Mouse (Mus musculus) embryonic fibroblast, embryonic 13.5 days (primary cell): ENCODE data around the gene Gm30191.
"Not testable (repeated sequence)": the region's sequence is repeated elsewhere in the genome, so short reads cannot be mapped to it uniquely, and the experiment has no call there.

ENCODE experiments used
- CTCF ChIP-seq: IDR thresholded peaks from 2 replicates; pipeline ENCODE4 v1.5.1; 2011; ENCODE audit warnings: mild to moderate bottlenecking, control low read depth, low read length, moderate library complexity, borderline replicate concordance; ENCODE audit not compliant: insufficient read depth
- POLR2A ChIP-seq: IDR thresholded peaks from 2 replicates; pipeline ENCODE4 v1.6.1; 2011; ENCODE audit warnings: low read depth, mild to moderate bottlenecking, control low read depth, low read length, moderate library complexity

GRCm38 (mm10) chr4:134269622-134270021 is 22.9 kb downstream of the Gm30191 start:
- TF ChIP-seq POLR2A, CTCF: not testable (repeated sequence)
